Mouse (Mus musculus) heart, postnatal 25 days (tissue): ENCODE measurements at regions not wholly inside any gene's neighbourhood (a gene's known extent, or its start where the extent isn't known, plus 50 kb on each side); places are given as distances from the start of the nearest gene placed in this dataset.
"Not testable (repeated sequence)": the region's sequence is repeated elsewhere in the genome, so short reads cannot be mapped to it uniquely, and the experiment has no call there.

ENCODE experiments used
- DNase-seq: peaks from one replicate; pipeline ENCODE4 v3.0.0; 2022; ENCODE audit warnings: low spot score
- intact Hi-C: fragments of 180-260 bp; cut with DNase I; formaldehyde crosslinking; loops from one replicate; pipeline ENCODE4 v1.15.1; 2025

DNA sequence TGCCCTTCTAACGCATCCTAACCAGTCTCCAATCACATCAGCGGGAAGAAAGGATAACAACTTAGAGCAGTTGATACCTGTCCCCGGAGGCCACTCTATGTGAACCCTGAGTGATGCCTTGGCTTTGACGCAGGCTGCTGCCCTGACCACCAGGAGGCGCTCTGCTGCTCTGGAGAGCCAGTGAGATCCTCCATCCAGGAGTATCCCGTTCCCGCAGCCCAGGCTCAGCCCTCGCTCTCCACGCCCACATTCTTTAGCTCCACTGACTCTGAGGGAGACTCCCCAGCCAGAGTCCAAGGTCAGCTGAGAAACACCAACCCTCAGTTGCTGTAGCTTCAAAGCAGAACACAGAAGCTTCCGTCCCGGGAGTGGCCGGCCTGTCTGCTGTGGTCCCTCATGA lies 307.0 kb downstream of the Ajap1 start:
- DNase-seq = no peak
- intact Hi-C loops = loop anchor here (2.0 to 5.0 kb wide), 3 partner anchors 52 to 309 kb away; no protein-coding TSS in a partner anchor

DNA sequence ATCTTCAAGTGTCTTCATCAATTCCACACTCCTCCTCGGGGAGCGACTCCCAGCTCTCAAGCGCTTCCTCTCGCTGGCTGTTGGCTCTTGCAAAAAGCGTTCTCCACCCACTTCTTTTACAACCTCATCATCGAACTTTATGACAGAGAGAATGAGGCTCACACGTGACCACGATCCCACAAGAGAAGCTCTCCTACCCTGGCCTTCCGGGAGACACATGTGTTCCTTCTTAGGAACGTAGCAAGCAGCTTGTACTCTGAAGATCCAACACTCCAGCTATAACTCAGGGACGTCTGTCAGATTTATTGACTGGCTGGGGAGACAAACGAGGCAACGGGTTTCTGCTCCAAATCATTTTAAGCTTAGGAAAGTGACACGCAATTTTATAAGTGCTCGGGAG lies 307.5 kb downstream of the Ajap1 start:
- intact Hi-C loops = loop anchor here (2.0 to 5.0 kb wide), 3 partner anchors 52 to 310 kb away; no protein-coding TSS in a partner anchor
- no peak for DNase-seq

DNA sequence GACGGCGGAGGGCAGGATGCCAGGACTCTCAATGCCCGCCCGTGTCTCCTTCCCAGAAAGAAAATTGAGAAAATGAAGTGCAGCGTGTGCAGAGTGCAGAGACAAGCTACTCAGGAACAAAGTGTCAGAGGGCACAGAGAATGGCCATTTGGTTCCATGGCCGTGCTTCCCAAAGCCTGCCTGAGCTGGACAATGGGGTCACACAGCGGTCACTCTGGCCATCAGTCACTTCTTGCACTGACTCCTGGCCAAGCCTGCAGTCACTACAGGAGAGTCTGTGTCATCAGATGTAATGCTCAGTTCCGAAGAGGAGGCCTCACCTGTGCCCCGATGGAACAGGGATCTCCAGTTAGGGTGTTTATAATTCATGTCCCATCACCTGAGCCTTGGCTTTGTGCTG lies 312.6 kb downstream of the Ajap1 start:
- no peak for DNase-seq
- intact Hi-C loops = no loop called here

DNA sequence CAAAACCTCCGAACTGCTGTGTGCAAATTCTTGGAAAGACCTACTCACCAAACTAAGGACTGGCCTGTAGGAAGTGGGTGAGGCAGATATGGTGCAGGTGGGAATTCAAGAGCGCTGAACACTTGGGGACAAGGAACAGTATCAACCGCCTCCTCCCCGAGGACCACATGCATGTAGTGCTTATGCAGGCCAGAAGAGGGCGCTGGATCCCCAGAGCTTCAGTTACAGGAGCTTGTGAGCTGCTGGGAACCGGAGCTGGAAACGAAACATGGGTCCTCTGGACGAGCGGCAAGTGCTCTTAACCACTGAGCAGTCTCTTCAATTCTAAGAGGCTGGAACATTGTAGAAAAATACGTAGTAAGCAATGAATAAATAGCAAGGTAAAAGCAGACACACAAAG lies 317.8 kb downstream of the Ajap1 start:
- DNase-seq = no peak
- intact Hi-C loops = no loop called here

DNA sequence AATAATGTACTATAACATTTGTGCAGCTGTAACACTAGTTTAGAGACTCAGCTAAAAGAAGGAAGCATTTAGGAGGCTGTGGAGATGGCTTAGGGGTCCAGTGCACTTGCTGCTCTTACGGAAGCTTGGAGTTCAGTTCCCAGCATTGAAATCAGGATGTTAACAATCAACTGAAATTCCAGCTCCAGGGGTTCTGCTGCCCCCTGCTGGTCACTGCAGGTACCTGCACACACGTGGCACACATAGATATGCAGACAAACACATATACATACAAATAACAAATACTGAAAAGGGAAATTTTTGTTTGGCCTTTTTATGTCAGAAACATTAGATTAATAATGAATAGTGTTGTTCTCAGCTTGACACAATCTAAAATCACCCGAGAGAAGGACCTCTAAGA lies 322.5 kb downstream of the Ajap1 start:
- intact Hi-C loops = no loop called here
- DNase-seq = no peak

DNA sequence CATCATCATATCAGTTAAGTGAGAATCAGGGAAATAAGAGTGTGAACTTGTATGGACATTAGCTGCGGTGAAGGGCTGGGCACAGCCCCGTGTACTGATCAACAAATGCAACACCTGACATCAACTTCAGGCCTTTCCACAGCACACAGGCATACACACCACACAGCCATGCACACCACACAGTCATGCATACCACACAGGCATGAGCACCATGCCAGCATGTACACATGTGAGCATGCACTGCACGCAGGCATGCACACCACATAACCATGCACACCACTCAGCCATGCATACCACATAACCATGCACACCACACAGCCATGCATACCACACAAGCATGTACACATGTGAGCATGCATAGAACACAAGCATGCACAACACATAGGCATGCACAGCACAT lies 325.0 kb downstream of the Ajap1 start:
- intact Hi-C loops = no loop called here
- DNase-seq = no peak

DNA sequence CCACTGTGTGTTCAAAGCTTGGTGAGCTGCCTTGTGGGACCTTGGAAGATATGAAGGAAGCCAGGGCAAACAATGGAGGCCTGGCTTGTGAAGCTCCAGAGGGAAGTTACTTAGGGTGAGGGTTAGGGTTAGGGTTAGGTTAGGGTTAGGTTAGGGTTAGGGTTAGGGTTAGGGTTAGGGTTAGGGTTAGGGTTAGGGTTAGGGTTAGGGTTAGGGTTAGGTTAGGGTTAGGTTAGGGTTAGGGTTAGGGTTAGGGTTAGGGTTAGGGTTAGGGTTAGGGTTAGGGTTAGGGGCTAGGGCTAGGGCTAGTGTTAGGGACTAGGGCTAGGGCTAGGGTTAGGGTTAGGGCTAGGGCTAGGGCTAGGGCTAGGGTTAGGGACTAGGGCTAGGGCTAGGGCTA lies 329.7 kb downstream of the Ajap1 start:
- DNase-seq, intact Hi-C loops: not testable (repeated sequence)

DNA sequence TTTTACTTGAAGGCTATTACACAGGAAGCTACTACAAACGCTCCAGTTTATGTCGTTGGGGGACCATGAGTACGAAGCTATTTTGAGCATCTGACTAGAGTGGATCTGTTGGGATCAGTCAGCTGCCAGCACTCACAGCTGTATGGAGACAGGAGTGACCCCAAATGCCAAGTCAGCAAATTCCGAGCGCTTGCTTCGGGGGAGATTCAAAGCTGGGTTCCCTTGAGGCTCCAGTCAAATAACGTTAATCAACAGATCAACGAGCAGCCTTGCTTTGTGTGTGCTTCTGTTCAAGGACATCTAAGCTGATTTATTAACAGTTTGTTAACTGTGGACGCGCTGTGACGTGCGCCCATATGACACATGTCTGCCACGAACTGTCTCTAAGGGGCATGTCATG lies 349.5 kb downstream of the Ajap1 start:
- no peak for DNase-seq
- intact Hi-C loops = no loop called here

DNA sequence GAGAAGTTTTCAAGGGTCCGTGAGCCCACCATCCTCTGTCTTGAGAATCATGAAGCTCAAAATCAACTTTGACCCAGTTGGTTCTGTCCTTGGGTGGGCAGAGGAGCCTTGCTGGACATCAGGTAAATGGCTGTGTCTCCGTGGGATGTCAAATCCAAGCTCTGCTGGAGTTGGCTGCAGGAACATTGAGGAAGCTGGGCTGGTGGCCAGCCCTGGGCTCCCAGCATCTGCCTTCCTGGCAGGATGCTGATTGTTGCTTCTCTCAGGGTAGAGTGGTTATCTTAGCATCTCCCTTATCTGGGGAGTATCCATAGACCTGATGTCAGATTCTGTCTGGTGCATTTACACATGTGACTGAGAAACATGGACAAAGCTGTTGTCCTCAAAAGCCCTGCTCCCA lies 353.3 kb downstream of the Ajap1 start:
- intact Hi-C loops = no loop called here
- no peak for DNase-seq

DNA sequence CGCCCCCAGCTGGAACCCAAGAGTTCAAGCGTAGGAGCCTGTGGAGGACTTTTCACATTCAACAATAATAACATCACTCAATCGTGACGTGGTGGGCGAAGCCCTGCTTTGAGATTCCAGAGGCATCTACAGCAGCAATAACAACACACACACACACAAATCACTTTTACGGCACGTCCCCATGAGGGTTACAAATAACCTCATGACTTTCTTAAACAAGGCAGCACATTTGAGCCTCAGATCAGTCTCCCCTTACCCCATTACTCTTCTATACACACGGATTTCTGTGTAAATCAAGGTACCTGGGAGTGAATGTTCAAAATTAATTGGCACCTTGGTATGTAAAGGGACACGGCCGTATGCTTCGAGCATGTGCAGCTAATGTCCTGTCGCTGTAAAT lies 354.4 kb downstream of the Ajap1 start:
- intact Hi-C loops = no loop called here

DNA sequence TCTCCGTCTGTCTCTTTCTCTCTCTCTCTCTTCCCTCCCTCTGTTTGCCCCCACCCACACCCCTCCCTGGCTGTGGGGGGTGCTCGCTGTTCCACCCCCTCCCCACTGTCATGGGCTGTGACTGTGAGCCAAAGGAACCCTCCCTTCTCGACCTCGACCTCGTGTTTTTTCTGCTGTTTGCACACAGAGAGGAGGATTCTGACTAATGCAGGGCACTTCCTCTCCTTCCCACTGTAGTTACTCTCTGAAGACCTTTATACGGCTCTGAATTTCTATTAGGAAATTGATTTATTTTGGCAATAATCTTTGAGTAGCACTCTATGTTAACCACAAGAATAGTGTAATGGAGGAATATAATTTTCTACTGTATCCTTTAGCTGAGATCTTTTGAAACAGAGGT lies 362.1 kb downstream of the Ajap1 start:
- DNase-seq = no peak
- intact Hi-C loops = no loop called here

More for the DNA sequence above, 354.4 kb downstream of the Ajap1 start:
- DNase-seq = no peak

DNA sequence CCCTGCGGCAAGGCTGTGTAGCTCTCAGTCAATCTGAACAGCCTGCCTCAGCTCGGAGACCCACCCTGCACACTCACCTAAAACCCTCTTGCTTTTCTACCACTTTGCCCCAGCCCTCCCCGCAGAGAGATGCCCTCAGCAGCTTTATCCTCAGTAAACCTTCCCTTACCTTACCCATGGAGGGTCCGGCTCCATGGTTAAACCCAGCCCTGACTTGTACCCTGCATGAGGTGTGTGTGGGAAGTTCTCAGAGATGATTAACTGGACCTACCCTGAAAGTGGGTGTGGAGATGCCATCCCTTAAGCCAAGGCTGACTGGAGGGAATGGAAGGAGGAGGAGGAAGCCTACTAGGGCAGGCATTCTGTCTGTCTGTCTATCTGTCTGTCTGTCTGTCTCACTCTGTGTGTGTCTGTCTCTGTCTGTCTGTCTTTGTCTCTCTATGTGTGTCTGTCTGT lies 362.9 kb downstream of the Ajap1 start:
- intact Hi-C loops = no loop called here
- no peak for DNase-seq

DNA sequence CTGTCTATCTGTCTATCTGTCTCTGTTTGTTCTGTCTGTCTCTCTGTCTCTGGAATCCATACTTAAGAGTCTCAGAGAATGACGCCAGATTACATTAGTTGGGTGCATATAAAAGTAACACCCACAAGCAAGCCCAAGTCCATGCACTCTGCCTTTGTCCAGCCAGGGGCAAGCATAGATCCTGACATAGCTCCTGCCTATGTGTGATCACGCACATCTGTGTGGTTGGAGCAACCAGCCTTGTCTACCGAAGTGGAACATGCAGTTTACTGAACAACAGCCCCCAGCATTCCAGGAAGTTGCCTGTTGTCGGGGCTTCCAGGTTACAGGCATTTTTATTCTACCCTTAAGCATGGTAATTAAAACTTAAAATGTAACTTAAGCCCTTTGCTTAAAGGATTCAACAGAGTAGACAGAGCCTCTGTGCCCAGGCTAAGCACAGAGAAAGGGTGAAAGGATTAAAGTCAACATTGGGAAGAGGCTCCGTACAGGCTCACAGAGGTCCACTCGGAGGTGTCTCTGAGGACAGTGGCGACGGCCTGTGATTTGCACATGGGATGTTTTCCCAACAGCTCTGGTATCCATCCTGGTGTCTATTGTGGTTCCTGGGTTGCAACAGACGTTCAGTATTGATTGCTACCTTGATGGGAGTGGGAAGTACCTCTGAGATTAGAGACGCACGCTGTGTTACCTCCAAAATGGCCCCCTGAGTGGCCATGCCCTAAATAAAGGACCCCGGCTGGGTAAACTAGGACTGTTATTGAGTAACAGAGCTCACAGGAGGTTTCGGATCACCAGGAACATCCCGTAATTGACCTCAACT lies 363.6 kb downstream of the Ajap1 start:
- DNase-seq = no peak
- intact Hi-C loops = no loop called here

DNA sequence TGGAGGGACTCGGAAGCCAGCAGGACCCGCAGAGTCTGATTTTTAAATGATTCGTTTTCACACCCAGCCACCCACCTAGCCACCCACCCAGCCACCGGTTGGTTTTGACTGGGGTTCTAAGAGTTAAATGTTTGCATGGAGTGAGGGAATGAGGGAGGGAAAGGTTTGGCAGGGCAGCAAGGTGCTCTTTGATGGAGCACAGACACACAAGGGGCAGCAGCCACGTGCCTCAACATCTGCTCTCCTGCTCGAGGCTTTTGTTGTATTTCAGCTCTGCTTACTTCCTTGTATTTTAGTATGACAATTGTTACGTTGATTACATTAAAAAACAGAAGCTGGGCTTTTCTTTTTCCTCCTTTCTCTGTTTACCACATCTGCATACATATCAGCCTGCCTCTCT lies 367.6 kb downstream of the Ajap1 start:
- DNase-seq = no peak
- intact Hi-C loops = no loop called here

DNA sequence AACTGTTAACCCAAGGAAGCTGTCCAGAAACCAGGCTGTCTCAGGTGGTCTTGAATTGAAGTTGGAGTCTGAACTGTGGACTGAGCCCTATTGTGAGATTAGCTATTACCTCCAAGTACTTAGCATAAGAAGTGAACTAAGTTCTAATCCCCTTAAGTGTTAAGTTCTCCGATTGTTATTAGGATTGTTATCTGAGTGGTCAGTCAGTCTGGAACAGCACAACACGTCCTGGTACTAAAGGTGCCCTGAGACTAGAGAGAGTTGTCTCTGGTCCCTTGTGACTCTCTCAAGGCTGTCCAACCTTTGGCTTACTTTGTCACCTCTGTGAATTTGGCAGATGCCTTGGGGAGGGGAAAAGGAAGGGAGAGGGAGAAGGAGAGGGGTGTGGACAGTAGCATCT lies 369.0 kb downstream of the Ajap1 start:
- intact Hi-C loops = no loop called here
- DNase-seq = no peak

DNA sequence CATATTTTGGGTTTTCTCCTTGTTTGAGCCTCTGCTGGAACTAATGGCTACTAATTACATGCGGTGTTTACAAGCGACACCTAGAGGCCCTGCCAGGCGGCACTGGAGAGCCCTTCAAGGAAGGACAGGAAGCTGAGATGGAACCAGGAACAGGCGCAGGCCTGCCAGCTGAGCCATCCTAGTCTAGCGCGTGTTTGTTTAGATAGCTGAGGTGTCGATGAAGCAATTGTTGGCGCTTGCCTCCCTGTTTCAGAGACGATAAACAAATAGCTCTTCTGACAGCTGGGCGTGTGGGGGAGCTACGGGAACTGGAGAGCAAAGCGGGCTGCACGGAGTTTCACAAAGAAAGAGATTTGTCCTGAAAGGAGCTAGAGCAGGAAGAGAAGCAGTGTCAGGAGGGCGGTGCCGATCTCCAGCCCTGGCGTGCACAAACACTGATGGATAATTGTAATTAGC lies 372.3 kb downstream of the Ajap1 start:
- intact Hi-C loops = no loop called here
- DNase-seq = peak; percentile 2

DNA sequence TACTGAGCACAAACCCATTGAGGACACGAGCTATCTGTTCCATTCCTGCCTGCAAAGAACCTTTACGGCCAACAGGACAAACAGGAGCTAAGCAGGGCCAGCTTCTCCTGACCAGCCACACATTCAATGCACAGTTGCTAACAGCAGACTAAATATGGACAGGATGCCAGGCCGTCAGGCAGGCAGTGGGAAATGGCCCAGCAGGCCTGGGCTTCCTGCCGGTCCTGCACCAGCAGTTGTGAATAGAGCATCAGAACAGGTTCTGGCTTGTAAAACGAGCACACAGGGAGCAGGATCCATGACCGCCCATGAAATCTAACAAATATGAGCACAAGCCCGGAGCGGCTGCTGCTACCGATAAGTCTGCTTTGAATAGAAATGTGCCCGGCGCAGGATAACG lies 384.0 kb downstream of the Ajap1 start:
- intact Hi-C loops = no loop called here
- DNase-seq = no peak

DNA sequence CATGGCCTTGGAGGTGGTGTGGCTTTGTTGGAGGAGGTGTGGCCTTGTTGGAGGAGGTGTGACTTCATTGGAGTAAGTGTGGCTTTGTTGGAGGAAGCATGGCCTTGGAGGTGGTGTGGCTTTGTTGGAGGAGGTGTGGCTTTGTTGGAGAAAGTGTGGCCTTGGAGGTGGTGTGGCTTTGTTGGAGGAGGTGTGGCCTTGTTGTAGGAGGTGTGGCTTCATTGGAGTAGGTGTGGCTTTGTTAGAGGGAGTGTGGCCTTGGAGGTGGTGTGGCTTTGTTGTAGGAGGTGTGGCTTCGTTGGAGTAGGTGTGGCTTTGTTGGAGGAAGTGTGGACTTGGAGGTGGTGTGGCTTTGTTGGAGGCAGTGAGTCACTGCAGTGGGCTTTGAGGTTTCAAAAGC lies 385.0 kb downstream of the Ajap1 start:
- intact Hi-C loops = no loop called here
- DNase-seq = no peak

DNA sequence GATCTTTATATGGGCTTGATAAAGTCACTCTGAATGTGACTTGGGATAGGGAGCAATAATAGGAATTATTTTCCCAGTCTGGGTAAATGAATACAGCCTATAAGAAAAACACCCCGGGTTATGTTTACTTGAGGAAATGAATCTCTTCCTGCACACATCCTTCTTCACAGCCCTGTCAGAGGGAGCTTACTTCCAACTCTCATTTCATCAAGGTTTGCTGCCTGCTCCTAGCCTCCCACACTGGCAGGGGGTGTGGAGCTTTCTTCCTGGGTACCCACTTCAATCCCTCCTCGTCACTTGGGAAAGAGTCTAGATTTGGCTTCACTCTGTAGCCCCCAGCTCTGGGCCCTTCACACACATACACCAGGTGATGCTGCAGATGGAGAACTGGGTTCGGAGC lies 389.5 kb downstream of the Ajap1 start:
- intact Hi-C loops = no loop called here
- no peak for DNase-seq

DNA sequence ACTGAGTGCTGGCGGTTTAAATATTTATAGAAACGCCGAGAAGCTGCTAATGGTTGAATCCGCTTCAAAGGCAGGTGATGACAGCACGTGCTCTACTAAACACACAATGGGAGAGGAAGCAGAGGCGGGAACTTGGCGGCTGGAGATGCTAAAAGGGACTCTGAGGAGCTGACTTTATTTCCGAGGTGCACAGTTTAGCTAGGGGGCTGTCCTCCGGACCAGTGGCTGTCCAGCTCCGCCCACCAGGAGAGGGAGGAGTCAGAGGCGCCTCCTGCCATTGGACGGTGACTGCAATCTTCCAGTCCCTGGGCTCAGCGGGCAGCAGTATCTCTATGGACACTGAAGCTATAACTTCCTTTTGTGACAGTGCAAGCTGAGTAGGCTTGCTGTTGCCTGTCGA lies 400.4 kb downstream of the Ajap1 start:
- no peak for DNase-seq
- intact Hi-C loops = no loop called here

DNA sequence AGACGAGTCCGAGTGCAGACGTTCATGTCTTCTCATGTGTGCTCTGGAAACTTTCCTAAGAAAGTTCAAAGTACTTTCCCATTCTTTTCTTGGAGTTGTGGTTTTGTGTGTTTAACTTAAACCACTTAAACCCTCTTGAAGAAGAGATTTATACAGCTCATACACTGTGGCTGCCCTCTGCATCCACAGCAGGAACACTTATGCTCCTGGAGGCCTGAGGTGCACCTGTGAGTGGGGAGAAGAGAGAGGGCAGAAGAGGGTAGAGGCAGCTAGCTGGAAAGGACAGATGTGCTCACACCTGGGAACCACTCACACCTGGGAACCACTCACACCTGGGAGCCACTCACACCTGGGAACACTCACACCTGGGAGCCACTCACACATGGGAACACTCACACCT lies 408.0 kb downstream of the Ajap1 start:
- intact Hi-C loops = no loop called here
- DNase-seq = no peak

DNA sequence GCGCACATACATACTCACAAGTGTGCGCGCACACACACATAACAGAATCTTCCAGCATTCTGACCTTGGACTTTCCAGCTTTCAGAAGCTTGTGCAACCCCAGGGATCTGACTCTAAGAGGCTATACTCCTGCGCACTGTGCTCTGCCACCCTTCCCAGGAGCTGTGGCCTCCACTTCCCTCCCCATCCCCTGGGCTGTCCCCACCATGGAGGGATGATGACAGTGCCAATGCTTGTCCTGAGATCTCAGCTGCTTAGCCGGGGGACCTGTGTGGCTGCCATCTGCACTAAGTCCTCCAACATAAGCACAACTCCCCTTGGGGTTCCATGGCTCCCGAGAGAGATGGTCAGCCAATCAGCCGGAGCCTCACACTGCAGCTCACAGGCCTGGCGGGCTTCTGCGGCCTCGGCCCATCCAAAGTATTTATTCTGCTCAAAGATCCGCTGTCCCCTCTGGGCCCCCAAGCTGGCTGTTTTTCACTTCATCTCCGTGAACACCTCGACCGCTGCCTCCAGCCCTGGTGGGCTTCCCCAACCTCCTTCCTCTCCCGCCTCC lies 412.3 kb downstream of the Ajap1 start:
- intact Hi-C loops = no loop called here
- DNase-seq = no peak
